Mouse (Mus musculus) limb, embryonic 14.5 days (tissue): Measurements from ENCODE around the gene Zfpl1. TPM values are rescaled to one million over a fixed set of nuclear protein-coding genes. Genes with fewer than 3 reads are reported as not detected.

Source experiments
- ATAC-seq: fragments of 200-750 bp; cut with Nextera tagmentation; 2 replicates; pipeline ENCODE4 v1.8.0; 2017; ENCODE audit warnings: low read depth, moderate number of reproducible peaks, moderate TSS enrichment; ENCODE audit not compliant: low FRiP score
- DNase-seq: peaks from one replicate; pipeline ENCODE4 v3.0.0-alpha.2; 2015; ENCODE audit warnings: low spot score
- H3K27ac ChIP-seq: fragments of 300-500 bp; sonication (generic); replicated peaks from 2 replicates; pipeline ENCODE4 v1.5.1; 2014; ENCODE audit warnings: low read depth, mild to moderate bottlenecking, low read length, moderate library complexity, mixed read lengths
- H3K27me3 ChIP-seq: fragments of 300-500 bp; sonication (generic); 2 replicates; pipeline ENCODE4 v1.6.1; 2014; ENCODE audit warnings: low read length, mixed read lengths; ENCODE audit not compliant: control insufficient read depth, insufficient read depth
- H3K36me3 ChIP-seq: fragments of 300-500 bp; sonication (generic); 2 replicates; pipeline ENCODE4 v1.6.1; 2014; ENCODE audit warnings: mild to moderate bottlenecking, low read length, moderate library complexity, mixed read lengths; ENCODE audit not compliant: control insufficient read depth, insufficient read depth
- H3K4me1 ChIP-seq: fragments of 300-500 bp; sonication (generic); 2 replicates; pipeline ENCODE4 v1.6.1; 2014; ENCODE audit warnings: antibody characterized with exemption, low read length, mixed read lengths; ENCODE audit not compliant: control insufficient read depth, insufficient read depth
- H3K4me2 ChIP-seq: fragments of 300-500 bp; sonication (generic); replicated peaks from 2 replicates; pipeline ENCODE4 v1.6.1; 2014; ENCODE audit warnings: low read depth, mild to moderate bottlenecking, low read length, moderate library complexity; ENCODE audit not compliant: severe bottlenecking
- H3K4me3 ChIP-seq: fragments of 300-500 bp; sonication (generic); replicated peaks from 2 replicates; pipeline ENCODE4 v1.5.1; 2014; ENCODE audit warnings: low read length
- H3K9ac ChIP-seq: fragments of 300-500 bp; sonication (generic); 2 replicates; pipeline ENCODE4 v1.6.1; 2014; ENCODE audit warnings: mild to moderate bottlenecking, low read depth, low read length, moderate library complexity; ENCODE audit not compliant: severe bottlenecking
- H3K9me3 ChIP-seq: fragments of 300-500 bp; sonication (generic); 2 replicates; pipeline ENCODE4 v1.6.1; 2016; ENCODE audit warnings: low read length; ENCODE audit not compliant: control insufficient read depth
- POLR2A ChIP-seq: fragments of 200-500 bp; IDR thresholded peaks from 2 replicates; pipeline ENCODE4 v1.8.0; 2012; ENCODE audit warnings: inconsistent platforms, mild to moderate bottlenecking, moderate library complexity, borderline replicate concordance; ENCODE audit not compliant: insufficient read depth, insufficient read length; ENCODE audit errors: extremely low read depth
- WGBS: fragments of 180-500 bp; shearing (Covaris S2); extraction: QIAGEN DNeasy Blood & Tissue Kit; methylation state at CpG from one replicate; pipeline ENCODE4 v1.1.7; 2014; 5-methylcytosine and 5-hydroxymethylcytosine counted together
- microRNA-seq: library from miRNA; unstranded; fragments of <30 nt; microRNA quantifications from one replicate; pipeline ENCODE4, GENCODE M21; 2016
- polyA plus RNA-seq, 2 experiments: library from polyadenylated mRNA; depleted of rRNA in 1 of 2; stranded (reverse) in 1 of 2; unstranded in 1 of 2; fragments of >200 nt; fragmentation: Nextera tagmentation in 1 of 2; extraction: Ambion mirVana in 1 of 2; gene quantifications; 2 replicates each; pipeline versions ENCODE4 v1.2.1 to v1.2.3; 2012 to 2014

Gene Zfpl1
- polyA plus RNA-seq, 2 experiments: 91.0 to 134 TPM

DNA sequence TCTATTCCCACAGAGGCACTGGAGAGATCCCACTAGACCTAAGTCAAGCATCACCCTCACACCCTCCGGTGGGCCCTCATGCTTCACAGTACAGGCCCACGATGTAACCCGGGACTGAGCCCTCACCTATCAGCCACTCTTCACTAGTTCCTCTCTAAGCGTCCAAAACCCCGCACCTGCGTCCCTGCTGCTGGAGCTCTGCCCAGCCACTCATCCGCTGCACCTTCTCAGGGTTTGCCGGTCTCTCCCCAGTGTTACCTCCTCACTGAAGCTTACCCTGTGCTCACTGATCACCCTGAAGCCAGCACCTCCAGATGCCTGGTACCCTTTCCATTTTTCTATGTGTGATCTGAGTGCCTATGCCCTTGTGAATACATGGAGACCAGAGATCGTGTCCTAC lies 42.5 kb downstream of the Zfpl1 start:
- no peak for ATAC-seq
- H3K4me2 ChIP-seq: no peak overlapping the region
- peaks cover 5% of the 10 kb centered on the region; the same call in 1 of the 2 replicates for H3K4me1 ChIP-seq
- no peaks in the 10 kb centered on the region for H3K27me3 ChIP-seq
- DNase-seq: no peak
- no peaks in the 10 kb centered on the region for H3K9me3 ChIP-seq
- no peak for TF ChIP-seq POLR2A
- 85% methylated on average over 9 of the region's 9 CpGs for WGBS
- no peak overlapping the region for H3K9ac ChIP-seq
- H3K27ac ChIP-seq: 0 out of 2 replicates have a peak overlapping the region, but pooled peaks have one; percentile 13
- no peaks in the 10 kb centered on the region for H3K36me3 ChIP-seq
- no peak overlapping the region for H3K4me3 ChIP-seq

DNA sequence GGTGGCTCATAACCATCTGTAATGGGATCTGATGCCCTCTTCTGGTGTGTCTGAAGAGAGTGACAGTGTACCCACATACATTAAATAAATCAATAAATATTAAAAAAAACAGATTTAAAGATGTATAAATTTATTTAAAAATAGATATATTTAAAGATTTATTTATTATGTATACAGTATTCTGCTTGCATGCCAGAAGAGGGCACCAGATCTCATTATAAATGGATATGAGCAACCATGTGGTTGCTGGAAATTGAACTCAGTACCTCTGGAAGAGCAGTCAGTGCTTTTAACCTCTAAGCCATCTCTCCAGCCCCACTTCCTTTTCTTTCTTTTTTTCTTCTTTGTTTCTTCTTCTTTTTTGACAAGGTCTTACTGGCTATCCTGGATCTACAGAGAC lies 44.8 kb downstream of the Zfpl1 start:
- no peak for TF ChIP-seq POLR2A
- H3K27ac ChIP-seq: no peak overlapping the region
- DNase-seq (no peak), ATAC-seq (no peak)
- H3K36me3 ChIP-seq: no peaks in the 10 kb centered on the region
- no peaks in the 10 kb centered on the region for H3K9me3 ChIP-seq
- H3K4me1 ChIP-seq: no peaks in the 10 kb centered on the region
- no peak overlapping the region for H3K9ac ChIP-seq
- H3K27me3 ChIP-seq: no peaks in the 10 kb centered on the region
- no peak overlapping the region for H3K4me2 ChIP-seq
- H3K4me3 ChIP-seq: no peak overlapping the region

DNA sequence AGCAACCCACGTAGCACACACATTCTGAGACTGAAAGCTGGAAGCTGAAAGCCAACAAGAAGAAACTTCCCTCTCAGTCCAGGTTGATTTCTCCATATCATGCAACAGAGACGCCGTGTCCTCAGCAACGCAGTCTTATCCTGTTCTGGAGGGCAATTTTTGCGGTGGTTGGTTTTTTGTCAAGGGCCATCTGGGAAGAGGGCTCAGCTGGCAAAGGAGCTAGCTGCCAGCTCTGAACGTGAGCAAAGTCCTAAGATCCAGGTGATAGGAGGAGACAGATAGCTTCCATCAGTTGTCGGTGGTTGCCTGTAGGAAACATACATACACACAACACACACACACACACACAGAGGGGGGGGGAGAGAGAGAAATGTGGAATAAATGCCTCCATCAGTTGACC lies 46.4 kb downstream of the Zfpl1 start:
- Histone ChIP-seq H3K36me3 (no peaks in the 10 kb centered on the region), H3K4me3 (no peak overlapping the region), H3K4me1 (no peaks in the 10 kb centered on the region), H3K27ac (no peak overlapping the region), H3K27me3 (no peaks in the 10 kb centered on the region), H3K9ac (no peak overlapping the region), H3K4me2 (no peak overlapping the region), H3K9me3 (no peaks in the 10 kb centered on the region)
- 81% methylated on average over 7 of the region's 7 CpGs for WGBS
- DNase-seq (no peak), ATAC-seq (no peak)
- TF ChIP-seq POLR2A: no peak

DNA sequence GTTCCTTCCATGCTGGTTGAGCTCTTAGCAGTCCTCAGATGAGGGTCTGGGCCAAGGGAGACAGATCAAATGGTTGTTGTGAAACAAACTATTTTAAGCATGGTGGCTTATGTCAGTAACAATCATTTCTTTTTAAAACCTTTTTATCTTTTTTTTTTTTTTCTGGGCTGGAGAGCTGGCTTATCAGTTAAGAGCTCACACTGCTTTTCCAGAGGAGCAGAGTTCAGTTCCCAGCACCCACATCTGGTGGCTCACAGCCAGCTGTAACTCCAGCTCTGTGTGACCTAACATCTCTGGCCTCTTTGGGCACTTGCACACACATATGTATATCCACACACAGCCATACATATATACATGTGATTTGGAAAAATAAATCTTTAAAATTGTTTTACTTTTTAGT lies 47.1 kb downstream of the Zfpl1 start:
- DNase-seq (no peak), ATAC-seq (no peak)
- TF ChIP-seq POLR2A: no peak
- Histone ChIP-seq H3K4me2 (no peak overlapping the region), H3K4me3 (no peak overlapping the region), H3K27me3 (no peaks in the 10 kb centered on the region), H3K9me3 (no peaks in the 10 kb centered on the region), H3K27ac (no peak overlapping the region), H3K9ac (no peak overlapping the region), H3K4me1 (no peaks in the 10 kb centered on the region), H3K36me3 (no peaks in the 10 kb centered on the region)

DNA sequence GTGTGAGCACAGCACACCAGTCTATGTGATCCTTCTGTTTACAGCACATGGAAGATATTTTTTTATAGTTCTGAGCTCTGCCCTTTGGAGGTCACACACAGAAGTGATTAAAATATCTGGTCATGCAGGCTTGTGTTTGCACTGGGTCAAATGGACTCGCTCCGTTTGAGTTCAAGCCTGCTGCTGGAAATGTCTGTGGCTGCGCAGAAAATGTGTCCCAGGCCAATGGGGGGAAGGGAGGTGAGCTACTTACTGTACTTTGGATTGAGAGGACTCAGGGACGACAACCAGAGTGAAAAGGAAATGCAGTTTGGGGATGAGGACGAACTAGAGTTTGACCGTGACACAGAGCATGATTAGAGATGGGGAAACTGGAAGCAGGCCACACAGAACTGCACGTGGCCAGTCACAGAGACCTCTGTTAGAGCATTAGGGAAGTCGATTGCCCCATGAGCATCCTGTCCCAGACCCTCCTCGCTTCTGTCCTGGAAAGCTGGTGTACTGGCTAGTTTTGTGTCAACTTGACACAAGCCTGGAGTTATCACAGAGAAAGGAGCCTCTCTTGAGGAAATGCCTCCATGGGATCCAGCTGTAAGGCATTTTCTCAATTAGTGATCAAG lies 48.7 kb downstream of the Zfpl1 start:
- Histone ChIP-seq H3K4me2 (no peak overlapping the region), H3K4me3 (no peak overlapping the region), H3K36me3 (no peaks in the 10 kb centered on the region), H3K9ac (no peak overlapping the region), H3K4me1 (no peaks in the 10 kb centered on the region), H3K9me3 (no peaks in the 10 kb centered on the region), H3K27me3 (no peaks in the 10 kb centered on the region), H3K27ac (no peak overlapping the region)
- TF ChIP-seq POLR2A: no peak
- ATAC-seq (no peak), DNase-seq (no peak)
- WGBS: 71% methylated on average over 9 of the region's 9 CpGs

Small RNA genes lying within 50 kb of the gene (microRNA-seq; reads per million reads assigned to microRNA genes)
- gene Mir6988: 0.69 reads per million

Other genes starting within 250 kb of the Zfpl1 start
- 22.7 and 30.1 TPM in 2 replicates for gene Frmd8, start 209.7 kb downstream of the Zfpl1 start, polyA plus RNA-seq (2012; rRNA removed)
- gene Frmd8, start 209.7 kb downstream of the Zfpl1 start, polyA plus RNA-seq (2014; fragmentation: Nextera tagmentation; extraction: Ambion mirVana): 22.6 and 22.7 TPM in 2 replicates
- gene Slc25a45, start 207.1 kb downstream of the Zfpl1 start, polyA plus RNA-seq (2012; rRNA removed): 6.2 and 6.3 TPM in 2 replicates
- 2.5 and 3.0 TPM in 2 replicates for gene Slc25a45, start 207.1 kb downstream of the Zfpl1 start, polyA plus RNA-seq (2014; fragmentation: Nextera tagmentation; extraction: Ambion mirVana)
- gene Tigd3, start 190.8 kb downstream of the Zfpl1 start, polyA plus RNA-seq (2012; rRNA removed): 4.8 TPM in 2 replicates
- 1.7 and 2.0 TPM in 2 replicates for gene Tigd3, start 190.8 kb downstream of the Zfpl1 start, polyA plus RNA-seq (2014; fragmentation: Nextera tagmentation; extraction: Ambion mirVana)
- 179 and 199 TPM in 2 replicates for gene Dpf2, start 171.9 kb downstream of the Zfpl1 start, polyA plus RNA-seq (2012; rRNA removed)
- gene Dpf2, start 171.9 kb downstream of the Zfpl1 start, polyA plus RNA-seq (2014; fragmentation: Nextera tagmentation; extraction: Ambion mirVana): 143 and 147 TPM in 2 replicates
- gene Cdc42ep2, start 160.1 kb downstream of the Zfpl1 start, polyA plus RNA-seq (2012; rRNA removed): 9.7 and 10.0 TPM in 2 replicates
- gene Cdc42ep2, start 160.1 kb downstream of the Zfpl1 start, polyA plus RNA-seq (2014; fragmentation: Nextera tagmentation; extraction: Ambion mirVana): 6.5 and 8.0 TPM in 2 replicates
- gene Pola2, start 120.8 kb downstream of the Zfpl1 start, polyA plus RNA-seq (2012; rRNA removed): 87.9 and 109 TPM in 2 replicates
- gene Pola2, start 120.8 kb downstream of the Zfpl1 start, polyA plus RNA-seq (2014; fragmentation: Nextera tagmentation; extraction: Ambion mirVana): 65.8 and 66.3 TPM in 2 replicates
- gene Slc22a20, start 98.8 kb downstream of the Zfpl1 start, polyA plus RNA-seq (2012; rRNA removed): not detected in 2 replicates
- not detected in 2 replicates for gene Slc22a20, start 98.8 kb downstream of the Zfpl1 start, polyA plus RNA-seq (2014; fragmentation: Nextera tagmentation; extraction: Ambion mirVana)
- gene Capn1, start 69.1 kb downstream of the Zfpl1 start, polyA plus RNA-seq (2012; rRNA removed): 29.0 and 33.4 TPM in 2 replicates
- gene Capn1, start 69.1 kb downstream of the Zfpl1 start, polyA plus RNA-seq (2014; fragmentation: Nextera tagmentation; extraction: Ambion mirVana): 18.0 and 19.7 TPM in 2 replicates
- gene Syvn1, start 38.4 kb downstream of the Zfpl1 start, polyA plus RNA-seq (2012; rRNA removed): 49.2 and 63.9 TPM in 2 replicates
- 31.5 and 34.6 TPM in 2 replicates for gene Syvn1, start 38.4 kb downstream of the Zfpl1 start, polyA plus RNA-seq (2014; fragmentation: Nextera tagmentation; extraction: Ambion mirVana)
- gene Mrpl49, start 27.2 kb downstream of the Zfpl1 start, polyA plus RNA-seq (2012; rRNA removed): 47.0 and 54.8 TPM in 2 replicates
- gene Mrpl49, start 27.2 kb downstream of the Zfpl1 start, polyA plus RNA-seq (2014; fragmentation: Nextera tagmentation; extraction: Ambion mirVana): 75.3 and 75.5 TPM in 2 replicates
- 1,573 and 1,838 TPM in 2 replicates for gene Fau, start 27.1 kb downstream of the Zfpl1 start, polyA plus RNA-seq (2012; rRNA removed)
- 948 and 968 TPM in 2 replicates for gene Fau, start 27.1 kb downstream of the Zfpl1 start, polyA plus RNA-seq (2014; fragmentation: Nextera tagmentation; extraction: Ambion mirVana)
- gene Znhit2, start 23.8 kb downstream of the Zfpl1 start, polyA plus RNA-seq (2012; rRNA removed): 32.0 and 41.5 TPM in 2 replicates
- 36.5 and 37.0 TPM in 2 replicates for gene Znhit2, start 23.8 kb downstream of the Zfpl1 start, polyA plus RNA-seq (2014; fragmentation: Nextera tagmentation; extraction: Ambion mirVana)
- 43.8 and 59.6 TPM in 2 replicates for gene Tm7sf2, start 16.6 kb downstream of the Zfpl1 start, polyA plus RNA-seq (2012; rRNA removed)
- 15.5 and 18.8 TPM in 2 replicates for gene Tm7sf2, start 16.6 kb downstream of the Zfpl1 start, polyA plus RNA-seq (2014; fragmentation: Nextera tagmentation; extraction: Ambion mirVana)
- 81.6 and 95.9 TPM in 2 replicates for gene Vps51, start 7.7 kb downstream of the Zfpl1 start, polyA plus RNA-seq (2012; rRNA removed)
- gene Vps51, start 7.7 kb downstream of the Zfpl1 start, polyA plus RNA-seq (2014; fragmentation: Nextera tagmentation; extraction: Ambion mirVana): 51.9 and 60.5 TPM in 2 replicates
- gene Tmem262, start 4.9 kb downstream of the Zfpl1 start, polyA plus RNA-seq (2012; rRNA removed): 0.20 TPM in 1 of 2 replicates, not detected in the other
- gene Tmem262, start 4.9 kb downstream of the Zfpl1 start, polyA plus RNA-seq (2014; fragmentation: Nextera tagmentation; extraction: Ambion mirVana): not detected in 2 replicates
- 1.1 and 1.3 TPM in 2 replicates for gene Gm28374, start 2.7 kb downstream of the Zfpl1 start, polyA plus RNA-seq (2012; rRNA removed)
- 1.1 and 1.3 TPM in 2 replicates for gene Gm28374, start 2.7 kb downstream of the Zfpl1 start, polyA plus RNA-seq (2014; fragmentation: Nextera tagmentation; extraction: Ambion mirVana)
- 22.0 and 23.3 TPM in 2 replicates for gene Cdca5, start within 50 bp of the Zfpl1 start, polyA plus RNA-seq (2012; rRNA removed)
- gene Cdca5, start within 50 bp of the Zfpl1 start, polyA plus RNA-seq (2014; fragmentation: Nextera tagmentation; extraction: Ambion mirVana): 27.9 and 31.5 TPM in 2 replicates
- gene AC131692.1, start 9.5 kb upstream of the Zfpl1 start, polyA plus RNA-seq (2012; rRNA removed): 0.14 and 0.75 TPM in 2 replicates
- not detected in 2 replicates for gene AC131692.1, start 9.5 kb upstream of the Zfpl1 start, polyA plus RNA-seq (2014; fragmentation: Nextera tagmentation; extraction: Ambion mirVana)
- 2.5 and 3.0 TPM in 2 replicates for gene Naaladl1, start 20.8 kb upstream of the Zfpl1 start, polyA plus RNA-seq (2012; rRNA removed)
- gene Naaladl1, start 20.8 kb upstream of the Zfpl1 start, polyA plus RNA-seq (2014; fragmentation: Nextera tagmentation; extraction: Ambion mirVana): 0.21 and 0.48 TPM in 2 replicates
- gene Sac3d1, start 33.7 kb upstream of the Zfpl1 start, polyA plus RNA-seq (2012; rRNA removed): 45.6 and 57.9 TPM in 2 replicates
- 53.8 and 55.9 TPM in 2 replicates for gene Sac3d1, start 33.7 kb upstream of the Zfpl1 start, polyA plus RNA-seq (2014; fragmentation: Nextera tagmentation; extraction: Ambion mirVana)
- 36.4 and 48.9 TPM in 2 replicates for gene Snx15, start 43.3 kb upstream of the Zfpl1 start, polyA plus RNA-seq (2012; rRNA removed)
- gene Snx15, start 43.3 kb upstream of the Zfpl1 start, polyA plus RNA-seq (2014; fragmentation: Nextera tagmentation; extraction: Ambion mirVana): 30.2 and 33.9 TPM in 2 replicates
- 0.10 and 0.22 TPM in 2 replicates for gene Batf2, start 56.0 kb upstream of the Zfpl1 start, polyA plus RNA-seq (2012; rRNA removed)
- 0.15 TPM in 1 of 2 replicates, not detected in the other for gene Batf2, start 56.0 kb upstream of the Zfpl1 start, polyA plus RNA-seq (2014; fragmentation: Nextera tagmentation; extraction: Ambion mirVana)
- 91.9 and 127 TPM in 2 replicates for gene Arl2, start 56.6 kb upstream of the Zfpl1 start, polyA plus RNA-seq (2012; rRNA removed)
- 76.0 and 77.5 TPM in 2 replicates for gene Arl2, start 56.6 kb upstream of the Zfpl1 start, polyA plus RNA-seq (2014; fragmentation: Nextera tagmentation; extraction: Ambion mirVana)
- 0.05 and 0.09 TPM in 2 replicates for gene Majin, start 99.4 kb upstream of the Zfpl1 start, polyA plus RNA-seq (2012; rRNA removed)
- gene Majin, start 99.4 kb upstream of the Zfpl1 start, polyA plus RNA-seq (2014; fragmentation: Nextera tagmentation; extraction: Ambion mirVana): not detected in 2 replicates
- 1.5 and 2.7 TPM in 2 replicates for gene Gpha2, start 141.4 kb upstream of the Zfpl1 start, polyA plus RNA-seq (2012; rRNA removed)
- gene Gpha2, start 141.4 kb upstream of the Zfpl1 start, polyA plus RNA-seq (2014; fragmentation: Nextera tagmentation; extraction: Ambion mirVana): 1.2 and 2.3 TPM in 2 replicates
- gene Ppp2r5b, start 150.9 kb upstream of the Zfpl1 start, polyA plus RNA-seq (2012; rRNA removed): 45.0 and 48.1 TPM in 2 replicates
- gene Ppp2r5b, start 150.9 kb upstream of the Zfpl1 start, polyA plus RNA-seq (2014; fragmentation: Nextera tagmentation; extraction: Ambion mirVana): 27.5 and 27.8 TPM in 2 replicates
- 18.3 and 25.7 TPM in 2 replicates for gene Atg2a, start 156.7 kb upstream of the Zfpl1 start, polyA plus RNA-seq (2012; rRNA removed)
- 10.6 and 14.6 TPM in 2 replicates for gene Atg2a, start 156.7 kb upstream of the Zfpl1 start, polyA plus RNA-seq (2014; fragmentation: Nextera tagmentation; extraction: Ambion mirVana)
- gene Ehd1, start 191.8 kb upstream of the Zfpl1 start, polyA plus RNA-seq (2012; rRNA removed): 160 and 232 TPM in 2 replicates
- gene Ehd1, start 191.8 kb upstream of the Zfpl1 start, polyA plus RNA-seq (2014; fragmentation: Nextera tagmentation; extraction: Ambion mirVana): 68.7 and 81.8 TPM in 2 replicates
- gene Cdc42bpg, start 221.5 kb upstream of the Zfpl1 start, polyA plus RNA-seq (2012; rRNA removed): 15.2 and 17.0 TPM in 2 replicates
- gene Cdc42bpg, start 221.5 kb upstream of the Zfpl1 start, polyA plus RNA-seq (2014; fragmentation: Nextera tagmentation; extraction: Ambion mirVana): 1.4 and 2.0 TPM in 2 replicates